8 mouse cellular contexts compared by ENCODE assay signal in genomic region chr15:21110874-21111603, GRCm38 (mm10).
DNase-seq lines count a peak whose midpoint lies in the region; ATAC-seq and TF ChIP-seq lines count a peak whose summit lies in the region.

No protein-coding gene starts in this region.

- H3K4me2 ChIP-seq in heart, embryonic 14.5 days (ENCODE audit: low read length), result peak overlapping the region; percentile 83
- H3K4me2 ChIP-seq in hindbrain, embryonic 11.5 days (replicated peaks; ENCODE audit: low read depth, low read length), result peak overlapping the region; percentile 53
- H3K4me2 ChIP-seq in limb, embryonic 15.5 days, result peak overlapping the region; percentile 59
- peak overlapping the region; percentile 58 for H3K4me2 ChIP-seq in stomach, embryonic 14.5 days (replicated peaks; ENCODE audit: low read depth, low read length)

- no peaks in the 10 kb centered on the region for H3K9me3 ChIP-seq in heart, embryonic 14.5 days (ENCODE audit: control insufficient read depth, low read length)
- no peaks in the 10 kb centered on the region for H3K9me3 ChIP-seq in hindbrain, embryonic 11.5 days (ENCODE audit: control insufficient read depth, low read length)
- H3K9me3 ChIP-seq in limb, embryonic 15.5 days, result no peaks in the 10 kb centered on the region
- H3K9me3 ChIP-seq in stomach, embryonic 14.5 days (ENCODE audit: control insufficient read depth, low read depth, low read length), result no peaks in the 10 kb centered on the region

- no peak for ATAC-seq in heart, embryonic 14.5 days (ENCODE audit: insufficient number of reproducible peaks, insufficient read depth, low FRiP score, low read depth)
- peak; percentile 69; the same call in 1 of the 2 replicates for ATAC-seq in hindbrain, embryonic 11.5 days (ENCODE audit: low FRiP score)
- ATAC-seq in limb, embryonic 15.5 days (ENCODE audit: insufficient number of reproducible peaks, low FRiP score, low TSS enrichment, low read depth), result no peak
- ATAC-seq in stomach, embryonic 14.5 days (ENCODE audit: insufficient number of reproducible peaks, insufficient read depth, low FRiP score, low read depth), result no peak

- H3K4me1 ChIP-seq in heart, embryonic 14.5 days (ENCODE audit: control insufficient read depth in 2 of 2, insufficient read depth in 2 of 2, low read length in 2 of 2), result no peaks in the 10 kb centered on the region; a peak in 1 of 4 replicates
- no peaks in the 10 kb centered on the region for H3K4me1 ChIP-seq in cortical plate, adult 2 months (ENCODE audit: control insufficient read depth, insufficient read depth, low read length)
- H3K4me1 ChIP-seq in hindbrain, embryonic 11.5 days (replicated peaks; ENCODE audit: control insufficient read depth, insufficient read depth, low read length), result no peaks in the 10 kb centered on the region
- H3K4me1 ChIP-seq in limb, embryonic 15.5 days, result peaks cover 2% of the 10 kb centered on the region; the same call in 1 of the 2 replicates
- no peaks in the 10 kb centered on the region for H3K4me1 ChIP-seq in stomach, embryonic 14.5 days (ENCODE audit: control insufficient read depth, insufficient read depth, low read length)

- H3K27ac ChIP-seq in heart, embryonic 14.5 days (replicated peaks in 1 of 2; ENCODE audit: control insufficient read depth in 1 of 2, insufficient read depth in 1 of 2, low read depth in 2 of 2, low read length in 2 of 2), result no peak overlapping the region
- peak overlapping the region; percentile 21; the same call in 1 of the 2 replicates for H3K27ac ChIP-seq in cortical plate, adult 2 months (ENCODE audit: insufficient read depth, low read length)
- no peak overlapping the region for H3K27ac ChIP-seq in hindbrain, embryonic 11.5 days (ENCODE audit: low read depth, low read length)
- no peak overlapping the region for H3K27ac ChIP-seq in limb, embryonic 15.5 days
- no peak overlapping the region for H3K27ac ChIP-seq in stomach, embryonic 14.5 days (ENCODE audit: low read length)

- H3K27me3 ChIP-seq in heart, embryonic 14.5 days (ENCODE audit: control insufficient read depth, insufficient read depth, low read length), result no peaks in the 10 kb centered on the region; the same call in 1 of the 2 replicates
- H3K27me3 ChIP-seq in hindbrain, embryonic 11.5 days (ENCODE audit: control insufficient read depth, insufficient read depth, low read length), result no peaks in the 10 kb centered on the region
- H3K27me3 ChIP-seq in limb, embryonic 15.5 days, result no peaks in the 10 kb centered on the region
- H3K27me3 ChIP-seq in stomach, embryonic 14.5 days (ENCODE audit: control insufficient read depth, insufficient read depth, low read length), result no peaks in the 10 kb centered on the region

- H3K36me3 ChIP-seq in heart, embryonic 14.5 days (ENCODE audit: control insufficient read depth, insufficient read depth, low read length), result no peaks in the 10 kb centered on the region
- no peaks in the 10 kb centered on the region for H3K36me3 ChIP-seq in hindbrain, embryonic 11.5 days (ENCODE audit: control insufficient read depth, insufficient read depth, low read length)
- no peaks in the 10 kb centered on the region for H3K36me3 ChIP-seq in limb, embryonic 15.5 days
- no peaks in the 10 kb centered on the region for H3K36me3 ChIP-seq in stomach, embryonic 14.5 days (ENCODE audit: control insufficient read depth, insufficient read depth, low read length)

- WGBS in heart, embryonic 14.5 days, result 17% methylated on average over 23 of the region's 23 CpGs
- 19% methylated on average over 23 of the region's 23 CpGs for WGBS in hindbrain, embryonic 11.5 days
- 10% methylated on average over 23 of the region's 23 CpGs for WGBS in limb, embryonic 15.5 days
- 15% methylated on average over 23 of the region's 23 CpGs for WGBS in stomach, embryonic 14.5 days

- TF ChIP-seq POLR2A in cortical plate, adult 2 months (IDR thresholded peaks at IDR 0.05; ENCODE audit: extremely low read depth, insufficient read depth, low read length), result no peak

- peak overlapping the region; percentile 47 for H3K9ac ChIP-seq in heart, embryonic 14.5 days (ENCODE audit: low read length)
- H3K9ac ChIP-seq in hindbrain, embryonic 11.5 days (ENCODE audit: low read depth, low read length), result no peak overlapping the region
- H3K9ac ChIP-seq in limb, embryonic 15.5 days, result no peak overlapping the region
- no peak overlapping the region for H3K9ac ChIP-seq in stomach, embryonic 14.5 days (replicated peaks; ENCODE audit: low read depth, low read length)

- DNase-seq in heart, postnatal 14 days, result no peak
- DNase-seq in hindbrain, embryonic 11.5 days (ENCODE audit: low spot score), result peak; percentile 41
- no peak for DNase-seq in yolk sac, embryonic 10.5 days (ENCODE audit: low spot score)
- DNase-seq in thymus, postnatal 14 days, result no peak

- peak overlapping the region; percentile 36 to 47 for H3K4me3 ChIP-seq in heart, embryonic 14.5 days (ENCODE audit: control insufficient read depth in 1 of 2, insufficient read depth in 1 of 2, low read depth in 1 of 2, low read length in 2 of 2)
- peak overlapping the region; percentile 65 for H3K4me3 ChIP-seq in cortical plate, adult 2 months (ENCODE audit: insufficient read depth, low read length)
- H3K4me3 ChIP-seq in hindbrain, embryonic 11.5 days (ENCODE audit: low read depth, low read length), result peak overlapping the region; percentile 21
- peak overlapping the region; percentile 35 for H3K4me3 ChIP-seq in limb, embryonic 15.5 days
- H3K4me3 ChIP-seq in stomach, embryonic 14.5 days (ENCODE audit: low read depth, low read length), result peak overlapping the region; percentile 21

- intact Hi-C loops in heart, postnatal 14 days (cut with DNase I), result no loop called here

- TF ChIP-seq CTCF in cortical plate, adult 2 months (IDR thresholded peaks at IDR 0.05; ENCODE audit: extremely low read depth, insufficient read depth, low read length), result no peak
